Mouse (Mus musculus) MEL (cell line): ENCODE data around the gene Gm49358.

Experiments
- CTCF ChIP-seq, 3 experiments: IDR thresholded peaks in 2 of 3; conservative IDR thresholded peaks in 1 of 3; 2 replicates each; pipeline ENCODE4 v1.5.1; 2011 to 2012; ENCODE audit warnings: low read length in 3 of 3, low read depth in 2 of 3, mild to moderate bottlenecking in 2 of 3, improper control_type of control experiment in 1 of 3, inconsistent platforms in 1 of 3, mixed read lengths in 1 of 3, moderate library complexity in 1 of 3; ENCODE audit not compliant: control insufficient read depth in 1 of 3, insufficient read depth in 1 of 3, poor library complexity in 1 of 3, severe bottlenecking in 1 of 3
- ELF1 ChIP-seq: IDR thresholded peaks from 2 replicates; pipeline ENCODE4 v1.6.1; 2014; ENCODE audit warnings: low read depth, mild to moderate bottlenecking, inconsistent platforms, low read length, improper control_type of control experiment, moderate library complexity
- MAZ ChIP-seq: IDR thresholded peaks from 2 replicates; pipeline ENCODE4 v1.6.1; 2012; ENCODE audit warnings: low read depth, mild to moderate bottlenecking, inconsistent platforms, low read length, improper control_type of control experiment

DNA sequence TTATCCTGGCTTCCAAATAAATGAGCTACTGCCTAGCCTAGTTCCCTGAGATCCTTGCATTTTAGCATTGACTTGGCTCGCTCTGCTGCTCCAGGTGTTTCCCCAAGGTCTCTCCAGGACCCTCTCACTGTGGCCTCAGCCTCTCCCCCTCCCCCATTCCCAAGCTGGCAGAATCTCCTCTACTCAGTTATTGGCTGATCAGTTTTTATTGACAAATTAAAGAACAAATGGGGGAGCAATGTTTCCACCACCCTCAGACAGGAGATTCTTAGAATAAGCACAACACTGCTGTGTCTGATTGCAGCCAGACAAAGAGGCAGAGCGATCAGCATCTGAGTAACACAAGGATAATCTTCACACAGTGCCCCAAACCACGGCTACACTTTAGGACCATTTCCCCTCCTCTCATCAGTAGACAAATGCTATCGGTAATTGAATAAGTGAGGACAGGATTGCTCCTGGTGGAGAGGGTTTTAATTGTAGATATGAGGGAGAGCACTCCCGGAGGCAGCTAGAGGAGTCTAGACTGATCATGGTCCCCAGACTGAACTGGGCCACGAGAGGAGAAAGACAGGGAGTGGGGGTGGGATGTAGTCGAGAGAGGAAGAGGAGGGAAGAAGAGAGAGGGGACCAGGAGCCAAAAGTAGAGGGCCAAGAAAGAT is 1.9 kb upstream of the Gm49358 start:
- TF ChIP-seq ELF1 (no peak), MAZ (no peak), CTCF (IDR thresholded peaks at IDR 0.05 in 2 of 3, conservative IDR thresholded peaks at IDR 0.05 in 1 of 3; ENCODE audit: control insufficient read depth in 1 of 3, insufficient read depth in 1 of 3, low read depth in 2 of 3, low read length in 3 of 3, poor library complexity in 1 of 3, severe bottlenecking in 1 of 3) (no peak)
